Mouse (Mus musculus) liver, embryonic 14.5 days (tissue): ENCODE results near the gene Gm4858.
"Not testable (repeated sequence)": the region's sequence is repeated elsewhere in the genome, so short reads cannot be mapped to it uniquely, and the experiment has no call there.

Source experiments
- CTCF ChIP-seq: IDR thresholded peaks from 2 replicates; pipeline ENCODE4 v1.5.1; 2016; ENCODE audit warnings: antibody characterized with exemption, low read depth, control low read depth
- EP300 ChIP-seq: IDR thresholded peaks from 2 replicates; pipeline ENCODE4 v1.6.1; 2016; ENCODE audit warnings: antibody characterized with exemption, low read depth

- not testable (repeated sequence) for TF ChIP-seq EP300
- peak; percentile 13; the same call in 1 of the 2 replicates for TF ChIP-seq CTCF
Measured at GRCm38 (mm10) chr3:93093581-93093980, 25.0 kb downstream of the Gm4858 start.
